ENCODE assay signal across 22 mouse cellular contexts in genomic region chr9:123224863-123225431, GRCm38 (mm10). TPM values are rescaled to one million over a fixed set of nuclear protein-coding genes. Genes with fewer than 3 reads are reported as not detected.
DNase-seq lines count a peak whose midpoint lies in the region; ATAC-seq lines count a peak whose summit lies in the region.
"Had no signal": no experiment of that assay in that cellular context is flagged by ENCODE, and none has a peak within 500 bp of the region (broad histone marks: within the 10 kb centered on the region; RNA-seq: fewer than 3 reads in every experiment).

No protein-coding gene starts in this region.

- H3K4me2 ChIP-seq in liver, embryonic 15.5 days: no peak overlapping the region
- H3K4me2 ChIP-seq in hindbrain, embryonic 13.5 days: no peak overlapping the region
- H3K4me2 ChIP-seq: embryonic facial prominence, embryonic 13.5 days; heart, embryonic 13.5 days; lung, embryonic 14.5 days had no signal

- no peak overlapping the region for H3K9ac ChIP-seq in liver, embryonic 15.5 days
- H3K9ac ChIP-seq in hindbrain, embryonic 13.5 days: no peak overlapping the region
- H3K9ac ChIP-seq: embryonic facial prominence, embryonic 13.5 days; heart, embryonic 13.5 days; lung, embryonic 14.5 days had no signal

- 22% methylated on average over 2 of the region's 2 CpGs for WGBS in liver, embryonic 15.5 days (ENCODE audit: insufficient replicate concordance)
- 92% methylated on average over 2 of the region's 2 CpGs for WGBS in hindbrain, embryonic 13.5 days

- no peaks in the 10 kb centered on the region for H3K27me3 ChIP-seq in megakaryocyte, embryonic 14.5 days (replicated peaks)
- H3K27me3 ChIP-seq in liver, embryonic 15.5 days: no peaks in the 10 kb centered on the region
- H3K27me3 ChIP-seq in hindbrain, embryonic 13.5 days: no peaks in the 10 kb centered on the region
- H3K27me3 ChIP-seq: embryonic facial prominence, embryonic 13.5 days; heart, embryonic 13.5 days had no signal

- H3K27ac ChIP-seq in liver, embryonic 15.5 days (replicated peaks): peak overlapping the region; percentile 29; the same call in 1 of the 2 replicates
- no peak overlapping the region for H3K27ac ChIP-seq in hindbrain, embryonic 13.5 days
- H3K27ac ChIP-seq: embryonic facial prominence, embryonic 13.5 days; heart, embryonic 13.5 days; left cerebral cortex, adult 2 months; stomach, postnatal 0 days had no signal

- peaks cover 91% of the 10 kb centered on the region for H3K4me1 ChIP-seq in megakaryocyte, embryonic 14.5 days
- H3K4me1 ChIP-seq in liver, embryonic 15.5 days (replicated peaks): peaks cover 51% of the 10 kb centered on the region
- H3K4me1 ChIP-seq in hindbrain, embryonic 13.5 days (replicated peaks): no peaks in the 10 kb centered on the region

- H3K36me3 ChIP-seq in megakaryocyte, embryonic 14.5 days (replicated peaks; ENCODE audit: low read length): no peaks in the 10 kb centered on the region
- H3K36me3 ChIP-seq in liver, embryonic 15.5 days (replicated peaks): no peaks in the 10 kb centered on the region
- no peaks in the 10 kb centered on the region for H3K36me3 ChIP-seq in hindbrain, embryonic 13.5 days
- H3K36me3 ChIP-seq: embryonic facial prominence, embryonic 13.5 days; heart, embryonic 13.5 days had no signal

- DNase-seq in right cerebral cortex, postnatal 10 days (ENCODE audit: low spot score in 2 of 2): no peak
- DNase-seq in neural tube, embryonic 10.5 days (ENCODE audit: extremely low spot score, low spot score): no peak
- DNase-seq: adrenal gland, postnatal 10 days; cerebellum, adult 9-11 months; kidney, adult 11 months; layer of hippocampus, adult 9-11 months; left cerebral cortex, postnatal 4 days; lung, embryonic 14.5 days; retina, postnatal 1 day; right cerebral cortex, postnatal 4 days had no signal

- peak overlapping the region; percentile 72 for H3K4me3 ChIP-seq in megakaryocyte, embryonic 14.5 days (replicated peaks)
- no peak overlapping the region for H3K4me3 ChIP-seq in liver, embryonic 15.5 days (replicated peaks)
- H3K4me3 ChIP-seq in hindbrain, embryonic 13.5 days: no peak overlapping the region
- H3K4me3 ChIP-seq: embryonic facial prominence, embryonic 13.5 days; heart, embryonic 13.5 days; left cerebral cortex, adult 2 months had no signal

- H3K9me3 ChIP-seq in megakaryocyte, embryonic 14.5 days: no peaks in the 10 kb centered on the region
- H3K9me3 ChIP-seq in liver, embryonic 15.5 days (replicated peaks): no peaks in the 10 kb centered on the region
- no peaks in the 10 kb centered on the region for H3K9me3 ChIP-seq in hindbrain, embryonic 13.5 days
- H3K9me3 ChIP-seq: embryonic facial prominence, embryonic 13.5 days; heart, embryonic 13.5 days had no signal

- ATAC-seq in megakaryocyte, adult 5-6 weeks (ENCODE audit: poor library complexity, severe bottlenecking): no peak
- ATAC-seq in hematopoietic stem cell, adult 5-6 weeks (replicated peaks in 1 of 2; ENCODE audit: insufficient read depth in 1 of 2, low FRiP score in 2 of 2, low TSS enrichment in 1 of 2, low read depth in 1 of 2, poor library complexity in 2 of 2, severe bottlenecking in 2 of 2): peak; percentile 12 to 62; a peak in 2 of 4 replicates
- ATAC-seq in liver, embryonic 15.5 days (ENCODE audit: insufficient read depth): peak; percentile 60
- no peak for ATAC-seq in hindbrain, embryonic 13.5 days (ENCODE audit: low FRiP score)
- ATAC-seq: forebrain, embryonic 16.5 days had no signal

RNA-seq across cellular contexts. Expression of gene Cdcp1, which starts 9.1 kb away (rescaled TPM):
- 0.91 TPM in 1 of 2 replicates, not detected in the other for polyA plus RNA-seq in megakaryocyte, embryonic 14.5 days (2012; ENCODE audit: insufficient read depth, low replicate concordance)
- total RNA-seq in megakaryocyte, adult 5-6 weeks (2015): not detected in 2 replicates
- not detected in 2 replicates for total RNA-seq in megakaryocyte, adult 5-6 weeks (2017)
- total RNA-seq in hematopoietic stem cell, adult 5-6 weeks (2017): 4.7 and 8.9 TPM in 2 replicates
- polyA plus RNA-seq in liver, embryonic 15.5 days (2015; fragmentation: Nextera tagmentation; extraction: Ambion mirVana): 0.46 and 0.59 TPM in 2 replicates
- polyA plus RNA-seq in hindbrain, embryonic 13.5 days (2015; fragmentation: Nextera tagmentation; extraction: Ambion mirVana): 0.09 and 0.16 TPM in 2 replicates
- total RNA-seq: granulocyte monocyte progenitor cell, adult 5-6 weeks had no signal
- polyA plus RNA-seq: C2C12 had no signal

RNA-seq across cellular contexts. Expression of gene Tmem158, which starts 35.6 kb away (rescaled TPM):
- 337 and 1,592 TPM in 2 replicates for polyA plus RNA-seq in megakaryocyte, embryonic 14.5 days (2012; ENCODE audit: insufficient read depth, low replicate concordance)
- 0.22 TPM in 1 of 2 replicates, not detected in the other for total RNA-seq in megakaryocyte, adult 5-6 weeks (2015)
- total RNA-seq in megakaryocyte, adult 5-6 weeks (2017): not detected in 2 replicates
- 2.7 and 3.3 TPM in 2 replicates for total RNA-seq in hematopoietic stem cell, adult 5-6 weeks (2017)
- 2.0 and 2.1 TPM in 2 replicates for polyA plus RNA-seq in liver, embryonic 15.5 days (2015; fragmentation: Nextera tagmentation; extraction: Ambion mirVana)
- 22.0 and 24.5 TPM in 2 replicates for polyA plus RNA-seq in hindbrain, embryonic 13.5 days (2015; fragmentation: Nextera tagmentation; extraction: Ambion mirVana)

Comparison
In these comparisons a context has a peak if more than half of its experiments do, and no peak if none do; other contexts are left out.
1. ATAC-seq: peak in hematopoietic stem cell, adult 5-6 weeks (2 of 2) and liver, embryonic 15.5 days (single experiment); none in megakaryocyte, adult 5-6 weeks (single experiment) and hindbrain, embryonic 13.5 days (single experiment).
2. RNA of gene Tmem158, which starts 35.6 kb away (polyA plus RNA-seq): 337 to 1,592 TPM in megakaryocyte, embryonic 14.5 days; 22.0 to 24.5 TPM in hindbrain, embryonic 13.5 days and 2.0 to 2.1 TPM in liver, embryonic 15.5 days; every median in the first group is over 10 times any median in the second.